Comparison of ENCODE assay signal across 8 mouse cellular contexts in genomic region chr14:57889541-57890010, GRCm38 (mm10). TPM values are rescaled to one million over a fixed set of nuclear protein-coding genes. Genes with fewer than 3 reads are reported as not detected.
DNase-seq lines count a peak whose midpoint lies in the region; ATAC-seq and TF ChIP-seq lines count a peak whose summit lies in the region.

No protein-coding gene starts in this region.

- H3K27ac ChIP-seq in embryonic facial prominence, embryonic 11.5 days (replicated peaks; ENCODE audit: low read depth, low read length) = 0 out of 2 replicates have a peak overlapping the region, but pooled peaks have one; percentile 31
- peak overlapping the region; percentile 94 for H3K27ac ChIP-seq in hindbrain, postnatal 0 days

- peak; percentile 34 for DNase-seq in layer of hippocampus, adult 9-11 months
- DNase-seq in layer of hippocampus, postnatal 36 days = no peak
- DNase-seq in MN1 (ENCODE audit: low spot score) = peak; percentile 73
- DNase-seq in embryonic facial prominence, embryonic 11.5 days (ENCODE audit: low spot score) = peak; percentile 74
- peak; percentile 74 for DNase-seq in hindbrain, postnatal 0 days (ENCODE audit: low spot score)
- DNase-seq in lung, adult 2 months = no peak
- peak; percentile 56 for DNase-seq in retina, embryonic 14.5 days (ENCODE audit: low spot score)

- no peaks in the 10 kb centered on the region for H3K4me1 ChIP-seq in embryonic facial prominence, embryonic 11.5 days (ENCODE audit: control insufficient read depth, insufficient read depth, low read length)
- peaks cover 17% of the 10 kb centered on the region for H3K4me1 ChIP-seq in hindbrain, postnatal 0 days (ENCODE audit: insufficient read depth, low read length)
- peaks cover 4% of the 10 kb centered on the region for H3K4me1 ChIP-seq in lung, adult 2 months (ENCODE audit: control insufficient read depth, insufficient read depth, low read length)

- TF ChIP-seq POLR2A in lung, adult 2 months (IDR thresholded peaks at IDR 0.05; ENCODE audit: borderline replicate concordance, extremely low read depth, low read depth, low read length) = no peak

- WGBS in embryonic facial prominence, embryonic 11.5 days = under 1% methylated on average over 30 of the region's 37 CpGs
- under 1% methylated on average over 37 of the region's 37 CpGs for WGBS in hindbrain, postnatal 0 days
- under 1% methylated on average over 37 of the region's 37 CpGs for WGBS in lung, adult 2 months

- peak overlapping the region; percentile 57 for H3K4me2 ChIP-seq in embryonic facial prominence, embryonic 11.5 days (ENCODE audit: low read depth, low read length)
- H3K4me2 ChIP-seq in hindbrain, postnatal 0 days (ENCODE audit: low read depth, low read length) = peak overlapping the region; percentile 57

- no peaks in the 10 kb centered on the region for H3K27me3 ChIP-seq in embryonic facial prominence, embryonic 11.5 days (ENCODE audit: control insufficient read depth, insufficient read depth, low read length)
- no peaks in the 10 kb centered on the region for H3K27me3 ChIP-seq in hindbrain, postnatal 0 days (ENCODE audit: insufficient read depth, low read length)

- H3K36me3 ChIP-seq in embryonic facial prominence, embryonic 11.5 days (replicated peaks; ENCODE audit: control insufficient read depth, insufficient read depth, low read depth, low read length) = no peaks in the 10 kb centered on the region
- H3K36me3 ChIP-seq in hindbrain, postnatal 0 days (ENCODE audit: insufficient read depth, low read length) = no peaks in the 10 kb centered on the region

- no peak for TF ChIP-seq CTCF in hindbrain, postnatal 0 days (IDR thresholded peaks at IDR 0.05; ENCODE audit: low read depth)
- no peak for TF ChIP-seq CTCF in lung, adult 2 months (IDR thresholded peaks at IDR 0.05; ENCODE audit: insufficient read depth, low read length)

- peak overlapping the region; percentile 80 for H3K9ac ChIP-seq in embryonic facial prominence, embryonic 11.5 days (replicated peaks; ENCODE audit: low read length)
- H3K9ac ChIP-seq in hindbrain, postnatal 0 days (replicated peaks; ENCODE audit: low read length) = peak overlapping the region; percentile 97

- ATAC-seq in embryonic facial prominence, embryonic 11.5 days (replicated peaks; ENCODE audit: insufficient number of reproducible peaks, low FRiP score, low TSS enrichment, low read depth) = 0 out of 2 replicates have a peak, but pooled peaks have one; percentile 1
- ATAC-seq in hindbrain, postnatal 0 days = peak; percentile 58
- no peak for ATAC-seq in megakaryocyte progenitor cell, adult 5-6 weeks (replicated peaks; ENCODE audit: poor library complexity)

- H3K4me3 ChIP-seq in embryonic facial prominence, embryonic 11.5 days (ENCODE audit: low read depth, low read length) = peak overlapping the region; percentile 82
- peak overlapping the region; percentile 87 for H3K4me3 ChIP-seq in hindbrain, postnatal 0 days (ENCODE audit: low read length)
- peak overlapping the region; percentile 96 for H3K4me3 ChIP-seq in lung, adult 2 months (replicated peaks; ENCODE audit: extremely low read depth, low read depth, low read length)

- H3K9me3 ChIP-seq in embryonic facial prominence, embryonic 11.5 days (replicated peaks; ENCODE audit: control insufficient read depth, low read length) = no peaks in the 10 kb centered on the region
- H3K9me3 ChIP-seq in hindbrain, postnatal 0 days (ENCODE audit: low read length) = no peaks in the 10 kb centered on the region

RNA-seq across cellular contexts. Expression of gene Zdhhc20, which starts 0.5 kb away (rescaled TPM):
- total RNA-seq in layer of hippocampus, postnatal 36 days (2021) = 10 to 100 TPM; 41.5 to 41.6 TPM
- 56.9 and 64.4 TPM in 2 replicates for polyA plus RNA-seq in embryonic facial prominence, embryonic 11.5 days (2014; fragmentation: Nextera tagmentation; extraction: Ambion mirVana)
- total RNA-seq in hindbrain, postnatal 0 days (2014; rRNA removed) = 18.6 and 29.8 TPM in 2 replicates
- 34.6 and 37.2 TPM in 2 replicates for polyA plus RNA-seq in hindbrain, postnatal 0 days (2015; fragmentation: Nextera tagmentation; extraction: Ambion mirVana)
- polyA plus RNA-seq in lung, adult 2 months (2012; rRNA removed) = 6.2 and 9.4 TPM in 2 replicates
- 43.5 and 49.2 TPM in 2 replicates for total RNA-seq in megakaryocyte progenitor cell, adult 5-6 weeks (2015)
- 40.8 and 44.5 TPM in 2 replicates for total RNA-seq in megakaryocyte progenitor cell, adult 5-6 weeks (2017)

Comparison
In these comparisons a context has a peak if more than half of its experiments do, and no peak if none do; other contexts are left out.
1. DNase-seq: peak in layer of hippocampus, adult 9-11 months (single experiment), MN1 (single experiment), embryonic facial prominence, embryonic 11.5 days (single experiment), hindbrain, postnatal 0 days (single experiment) and retina, embryonic 14.5 days (single experiment); none in layer of hippocampus, postnatal 36 days (0 of 2) and lung, adult 2 months (single experiment).
2. Peak in every context shown above with its lines, with median percentiles within 50 percentile points of each other: H3K4me3 ChIP-seq.